Mouse (Mus musculus): ENCODE measurements around the gene Ets1.

GRCm38 (mm10) chr9:32740751-32741387 lies 104.8 kb downstream of the Ets1 start:
- TF ChIP-seq GATA1 (IDR thresholded peaks at IDR 0.05; ENCODE audit: borderline replicate concordance, low read length) (no peak), FLI1 (IDR thresholded peaks at IDR 0.05; ENCODE audit: low read length) (no peak)
